Mouse (Mus musculus): ENCODE data around the gene Arsb. TPM values are rescaled to one million over a fixed set of nuclear protein-coding genes. Genes with fewer than 3 reads are reported as not detected.
"Not testable (repeated sequence)": the region's sequence is repeated elsewhere in the genome, so short reads cannot be mapped to it uniquely, and the experiment has no call there.

Arsb gene
- polyA plus RNA-seq, 1 experiment from 2014 or later, result 8.1 TPM

GRCm38 (mm10) chr13:93797011-93797600, 25.7 kb downstream of the Arsb start:
- H3K9ac ChIP-seq (replicated peaks), result no peak overlapping the region
- ATAC-seq (replicated peaks), result no peak
- no peak overlapping the region for H3K4me3 ChIP-seq
- no peaks in the 10 kb centered on the region for H3K4me1 ChIP-seq
- WGBS, result 84% methylated on average over 5 of the region's 5 CpGs
- no peak overlapping the region for H3K4me2 ChIP-seq (replicated peaks)
- no peaks in the 10 kb centered on the region for H3K9me3 ChIP-seq
- no peaks in the 10 kb centered on the region for H3K27me3 ChIP-seq
- no peak overlapping the region for H3K27ac ChIP-seq (replicated peaks)
- H3K36me3 ChIP-seq, result no peaks in the 10 kb centered on the region

DNA sequence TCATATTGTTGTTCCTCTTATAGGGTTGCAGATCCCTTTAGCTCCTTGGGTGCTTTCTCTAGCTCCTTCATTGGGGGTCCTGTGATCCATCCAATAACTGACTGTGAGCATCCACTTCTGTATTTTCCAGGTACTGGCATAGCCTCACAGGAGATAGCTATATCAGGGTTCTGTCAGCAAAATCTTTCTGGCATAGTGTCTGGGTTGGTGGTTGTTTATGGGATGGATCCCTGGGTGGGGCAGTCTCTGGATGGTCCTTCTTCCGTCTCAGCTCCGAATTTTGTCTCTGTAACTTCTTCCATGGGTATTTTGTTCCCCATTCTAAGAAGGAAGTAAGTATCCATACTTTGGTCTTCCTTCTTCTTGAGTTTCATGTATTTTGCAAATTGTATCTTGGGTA, 38.9 kb downstream of the Arsb start:
- not testable (repeated sequence) for H3K27ac ChIP-seq (replicated peaks); H3K9me3 ChIP-seq; H3K4me2 ChIP-seq (replicated peaks); H3K9ac ChIP-seq (replicated peaks); H3K4me3 ChIP-seq; H3K36me3 ChIP-seq; ATAC-seq (replicated peaks); H3K4me1 ChIP-seq; H3K27me3 ChIP-seq
- 89% methylated on average over 2 of the region's 2 CpGs for WGBS

GRCm38 (mm10) chr13:93814081-93814480, 42.7 kb downstream of the Arsb start:
- 97% methylated on average over 6 of the region's 6 CpGs for WGBS
- Histone ChIP-seq H3K4me3 (no peak overlapping the region), H3K9me3 (no peaks in the 10 kb centered on the region)

DNA sequence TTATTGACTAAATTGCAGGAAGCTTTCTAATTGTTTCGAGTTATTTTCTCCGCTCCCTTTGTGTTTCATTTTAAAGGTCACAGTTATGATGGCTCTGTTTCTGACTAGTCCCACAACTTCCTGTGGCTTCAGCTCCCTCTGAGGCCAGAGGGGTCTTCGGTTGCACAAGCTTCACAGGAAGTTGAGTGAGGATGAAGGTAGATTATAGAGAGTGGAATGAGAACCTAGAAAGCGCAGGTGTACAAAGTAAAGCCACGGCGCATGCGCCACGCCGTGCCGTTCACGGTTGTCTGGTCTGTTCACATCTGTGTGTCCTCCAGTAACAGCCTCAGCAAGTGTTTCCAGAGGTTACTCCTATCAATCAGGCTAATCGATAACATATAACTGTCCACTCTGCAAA, 43.2 kb downstream of the Arsb start:
- Histone ChIP-seq H3K9me3 (no peaks in the 10 kb centered on the region), H3K4me3 (no peak overlapping the region), H3K27ac (replicated peaks) (no peak overlapping the region), H3K4me2 (replicated peaks) (no peak overlapping the region), H3K36me3 (no peaks in the 10 kb centered on the region), H3K9ac (replicated peaks) (no peak overlapping the region), H3K27me3 (no peaks in the 10 kb centered on the region), H3K4me1 (no peaks in the 10 kb centered on the region)
- 95% methylated on average over 12 of the region's 12 CpGs for WGBS
- no peak for ATAC-seq (replicated peaks)

More at GRCm38 (mm10) chr13:93814081-93814480, 42.7 kb downstream of the Arsb start:
- H3K4me2 ChIP-seq (replicated peaks), result no peak overlapping the region
- H3K27me3 ChIP-seq, result no peaks in the 10 kb centered on the region
- ATAC-seq (replicated peaks), result no peak
- no peaks in the 10 kb centered on the region for H3K4me1 ChIP-seq
- H3K27ac ChIP-seq (replicated peaks), result no peak overlapping the region
- H3K36me3 ChIP-seq, result no peaks in the 10 kb centered on the region
- no peak overlapping the region for H3K9ac ChIP-seq (replicated peaks)

DNA sequence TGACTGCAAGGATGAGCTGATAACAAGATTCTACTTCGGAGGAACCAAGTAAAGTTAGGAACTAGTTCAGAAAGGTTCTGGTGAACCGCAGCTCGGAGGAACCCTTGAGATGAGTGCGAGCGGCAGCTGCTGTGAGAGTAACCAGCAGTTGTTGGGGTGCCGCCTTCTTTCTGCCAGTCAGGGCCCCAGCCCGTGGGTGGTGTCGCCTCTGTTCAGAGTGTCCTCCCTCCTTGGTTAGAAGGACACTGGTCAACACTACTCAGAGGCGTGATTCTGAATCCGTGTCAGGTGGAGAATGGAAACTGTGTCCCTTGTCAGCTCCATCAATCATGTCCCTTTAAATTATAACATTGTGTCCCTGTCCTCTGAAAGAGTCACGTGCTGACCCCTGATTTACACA, 43.7 kb downstream of the Arsb start:
- Histone ChIP-seq H3K4me2 (replicated peaks) (no peak overlapping the region), H3K27me3 (no peaks in the 10 kb centered on the region), H3K4me1 (no peaks in the 10 kb centered on the region), H3K27ac (replicated peaks) (no peak overlapping the region), H3K36me3 (no peaks in the 10 kb centered on the region), H3K9ac (replicated peaks) (no peak overlapping the region), H3K9me3 (no peaks in the 10 kb centered on the region), H3K4me3 (no peak overlapping the region)
- no peak for ATAC-seq (replicated peaks)
- WGBS, result 92% methylated on average over 11 of the region's 11 CpGs

DNA sequence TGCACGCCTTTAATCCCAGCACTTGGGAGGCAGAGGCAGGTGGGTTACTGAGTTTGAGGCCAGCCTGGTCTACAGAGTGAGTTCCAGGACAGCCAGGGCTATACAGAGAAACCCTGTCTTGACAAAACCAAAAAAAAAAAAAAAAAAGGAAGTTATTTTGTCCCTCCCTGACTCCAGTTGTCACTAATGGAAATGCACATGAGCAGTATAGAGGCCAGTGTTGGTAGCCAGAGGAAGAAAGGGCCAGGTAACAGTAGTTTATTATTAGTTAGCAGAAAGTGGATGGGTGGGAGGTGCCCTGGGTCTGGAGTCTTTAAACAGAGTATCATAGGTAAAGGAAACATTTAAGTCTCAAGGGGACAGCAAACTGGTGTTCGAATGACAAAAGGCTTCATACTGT, 44.7 kb downstream of the Arsb start:
- Histone ChIP-seq H3K27ac (replicated peaks) (no peak overlapping the region), H3K9ac (replicated peaks) (no peak overlapping the region), H3K36me3 (no peaks in the 10 kb centered on the region), H3K4me1 (no peaks in the 10 kb centered on the region), H3K4me3 (no peak overlapping the region), H3K9me3 (no peaks in the 10 kb centered on the region), H3K4me2 (replicated peaks) (no peak overlapping the region), H3K27me3 (no peaks in the 10 kb centered on the region)
- ATAC-seq (replicated peaks), result no peak
- WGBS, result 93% methylated on average over 2 of the region's 2 CpGs

- Histone ChIP-seq H3K4me3 (no peak overlapping the region), H3K9me3 (no peaks in the 10 kb centered on the region), H3K4me2 (replicated peaks) (no peak overlapping the region), H3K36me3 (no peaks in the 10 kb centered on the region), H3K27me3 (no peaks in the 10 kb centered on the region), H3K27ac (replicated peaks) (no peak overlapping the region), H3K9ac (replicated peaks) (no peak overlapping the region), H3K4me1 (no peaks in the 10 kb centered on the region)
- 39% methylated on average over 9 of the region's 9 CpGs for WGBS
- no peak for ATAC-seq (replicated peaks)
These were observed 45.4 kb downstream of the Arsb start for GRCm38 (mm10) chr13:93816688-93817331.

- Histone ChIP-seq H3K27me3 (no peaks in the 10 kb centered on the region), H3K4me3 (no peak overlapping the region), H3K4me1 (no peaks in the 10 kb centered on the region), H3K4me2 (replicated peaks) (no peak overlapping the region), H3K27ac (replicated peaks) (no peak overlapping the region), H3K36me3 (no peaks in the 10 kb centered on the region), H3K9ac (replicated peaks) (no peak overlapping the region), H3K9me3 (no peaks in the 10 kb centered on the region)
- WGBS, result 93% methylated on average over 4 of the region's 4 CpGs
- no peak for ATAC-seq (replicated peaks)
These were observed 48.7 kb downstream of the Arsb start for GRCm38 (mm10) chr13:93820173-93820572.

DNA sequence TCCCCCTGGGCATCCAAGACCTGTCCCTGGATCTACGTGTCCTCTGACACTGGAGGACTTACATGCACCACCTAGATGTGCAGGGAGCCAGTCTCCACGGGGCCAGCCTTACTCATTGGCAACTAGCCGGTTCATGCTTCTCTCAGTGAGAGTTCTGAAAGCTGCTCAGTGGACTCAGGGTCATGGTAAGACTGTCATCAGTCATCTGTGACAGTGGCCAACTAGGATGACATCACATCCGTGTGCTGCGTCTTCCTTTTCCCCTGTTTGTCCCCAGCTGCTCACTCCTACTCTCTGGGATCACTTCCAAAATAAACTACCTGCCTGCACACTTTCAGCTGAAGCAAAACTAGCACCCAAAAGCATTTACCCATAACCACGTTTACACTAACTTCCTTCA, 50.6 kb downstream of the Arsb start:
- Histone ChIP-seq H3K9me3 (no peaks in the 10 kb centered on the region), H3K36me3 (no peaks in the 10 kb centered on the region), H3K9ac (replicated peaks) (no peak overlapping the region), H3K4me1 (no peaks in the 10 kb centered on the region), H3K4me3 (no peak overlapping the region), H3K4me2 (replicated peaks) (no peak overlapping the region), H3K27me3 (no peaks in the 10 kb centered on the region), H3K27ac (replicated peaks) (no peak overlapping the region)
- ATAC-seq (replicated peaks), result no peak
- WGBS, result 87% methylated on average over 6 of the region's 6 CpGs

GRCm38 (mm10) chr13:93825792-93826558, 54.5 kb downstream of the Arsb start:
- Histone ChIP-seq H3K9me3 (no peaks in the 10 kb centered on the region), H3K4me3 (no peak overlapping the region), H3K9ac (replicated peaks) (no peak overlapping the region), H3K4me2 (replicated peaks) (no peak overlapping the region), H3K4me1 (no peaks in the 10 kb centered on the region), H3K27me3 (no peaks in the 10 kb centered on the region), H3K36me3 (no peaks in the 10 kb centered on the region), H3K27ac (replicated peaks) (no peak overlapping the region)
- WGBS, result 54% methylated on average over 7 of the region's 7 CpGs
- ATAC-seq (replicated peaks), result no peak

DNA sequence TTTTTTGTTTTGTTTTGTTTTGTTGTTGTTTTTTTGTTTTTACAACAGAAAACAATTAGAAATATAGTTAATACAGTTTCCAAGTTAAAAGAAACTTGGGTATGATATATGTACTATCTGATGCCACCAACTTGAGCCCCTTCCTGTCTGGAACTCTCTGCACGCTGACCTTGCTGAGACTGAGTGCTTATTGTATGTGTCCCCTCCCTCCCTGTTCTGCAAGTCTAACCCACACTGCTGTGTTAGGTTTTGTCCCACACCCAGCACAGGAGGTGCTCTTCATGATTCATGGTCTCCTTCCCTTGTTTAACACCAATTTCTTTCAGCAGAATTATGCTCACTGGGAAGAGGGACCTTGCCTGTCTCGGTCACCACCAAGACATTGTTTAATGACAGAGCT, 56.3 kb downstream of the Arsb start:
- Histone ChIP-seq H3K4me1 (no peaks in the 10 kb centered on the region), H3K4me2 (replicated peaks) (no peak overlapping the region), H3K27ac (replicated peaks) (no peak overlapping the region), H3K27me3 (no peaks in the 10 kb centered on the region), H3K9ac (replicated peaks) (no peak overlapping the region), H3K9me3 (no peaks in the 10 kb centered on the region), H3K36me3 (no peaks in the 10 kb centered on the region), H3K4me3 (no peak overlapping the region)
- ATAC-seq (replicated peaks), result no peak
- WGBS, result 83% methylated on average over 2 of the region's 2 CpGs

DNA sequence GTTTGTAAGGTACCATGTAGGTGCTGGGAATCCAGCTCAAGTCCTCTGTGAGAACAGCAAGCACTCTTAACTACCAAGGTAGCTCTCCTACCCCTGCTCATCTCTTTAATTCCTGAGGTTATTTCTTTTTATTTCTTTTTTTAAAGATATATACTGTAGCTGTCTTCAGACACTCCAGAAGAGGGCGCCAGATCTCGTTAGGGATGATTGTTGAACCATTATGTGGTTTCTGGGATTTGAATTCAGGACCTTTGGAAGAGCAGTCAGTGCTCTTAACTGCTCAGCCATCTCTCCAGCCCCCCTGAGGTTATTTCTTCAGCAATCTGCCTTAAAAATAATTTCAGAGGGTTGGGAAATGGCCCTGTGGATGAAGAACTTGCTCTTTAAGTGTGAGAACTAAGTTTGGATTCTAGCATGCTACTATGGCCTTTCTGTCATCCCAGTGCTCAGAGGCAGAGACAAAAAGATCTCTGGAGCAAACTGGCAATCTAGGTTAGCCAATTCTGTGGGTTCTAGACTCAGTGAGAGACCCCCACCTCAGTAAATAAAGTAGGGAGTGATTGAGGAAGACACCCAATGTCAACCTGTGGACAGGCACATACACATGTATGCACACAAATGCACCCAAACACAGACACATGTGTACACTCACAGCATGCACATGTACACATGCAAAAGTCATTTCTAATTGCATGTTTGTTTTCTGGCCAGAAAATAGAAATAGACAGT, 58.3 kb downstream of the Arsb start:
- Histone ChIP-seq H3K4me3 (no peak overlapping the region), H3K4me1 (no peaks in the 10 kb centered on the region), H3K9me3 (no peaks in the 10 kb centered on the region), H3K36me3 (no peaks in the 10 kb centered on the region), H3K4me2 (replicated peaks) (no peak overlapping the region), H3K27ac (replicated peaks) (no peak overlapping the region), H3K9ac (replicated peaks) (no peak overlapping the region), H3K27me3 (no peaks in the 10 kb centered on the region)
- WGBS, result 61% methylated on average over 2 of the region's 2 CpGs
- no peak for ATAC-seq (replicated peaks)
